Mouse (Mus musculus): ENCODE results near the gene Ppil4.

Gene Ppil4

DNA sequence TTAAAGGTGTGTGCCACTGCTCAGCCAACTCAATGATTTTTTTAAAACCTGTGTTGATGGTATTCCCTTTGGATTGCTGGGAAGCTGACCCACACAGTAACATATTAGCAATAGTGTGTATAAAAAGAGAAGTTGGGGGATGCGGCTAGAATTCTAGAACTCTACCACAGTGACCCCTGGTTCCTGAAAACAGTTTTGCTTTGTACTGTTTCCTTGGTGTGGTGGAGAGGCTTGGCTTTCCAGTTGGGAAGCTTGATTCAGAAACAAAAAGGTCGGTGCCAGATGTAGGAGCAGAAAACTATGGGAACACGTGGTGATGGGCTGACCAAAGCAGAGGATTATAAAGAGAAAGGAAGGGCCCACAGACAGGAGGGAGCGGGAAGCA lies 32.6 kb downstream of the Ppil4 start:
- DNase-seq = no peak

DNA sequence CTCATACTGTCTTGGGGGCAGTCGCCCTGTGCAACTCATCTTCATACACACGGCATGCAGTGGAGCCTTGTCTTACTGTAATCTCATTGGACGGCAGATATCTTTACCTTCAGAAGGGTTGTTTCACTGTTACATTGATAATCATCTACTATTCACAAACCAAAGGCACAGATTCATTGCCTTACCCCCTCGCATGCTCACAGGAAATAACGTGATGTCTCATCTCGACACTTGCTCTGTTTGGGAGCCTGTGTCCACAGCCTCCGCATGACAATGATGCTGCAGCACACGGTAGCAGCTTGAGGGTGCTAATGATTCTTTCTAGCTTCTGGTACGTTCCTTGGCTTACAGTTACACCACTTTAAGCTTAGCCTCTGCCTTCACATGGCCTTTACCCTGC lies 33.4 kb downstream of the Ppil4 start:
- DNase-seq = no peak

- peak; percentile 61 for DNase-seq
These were observed 39.5 kb downstream of the Ppil4 start, which contains the start of gene Zc3h12d for GRCm38 (mm10) chr10:7832171-7832676. TSS of gene Zc3h12d (plus strand) at chr10:7832470.

- DNase-seq = no peak
These were observed 40.9 kb downstream of the Ppil4 start for GRCm38 (mm10) chr10:7833377-7834165.

DNA sequence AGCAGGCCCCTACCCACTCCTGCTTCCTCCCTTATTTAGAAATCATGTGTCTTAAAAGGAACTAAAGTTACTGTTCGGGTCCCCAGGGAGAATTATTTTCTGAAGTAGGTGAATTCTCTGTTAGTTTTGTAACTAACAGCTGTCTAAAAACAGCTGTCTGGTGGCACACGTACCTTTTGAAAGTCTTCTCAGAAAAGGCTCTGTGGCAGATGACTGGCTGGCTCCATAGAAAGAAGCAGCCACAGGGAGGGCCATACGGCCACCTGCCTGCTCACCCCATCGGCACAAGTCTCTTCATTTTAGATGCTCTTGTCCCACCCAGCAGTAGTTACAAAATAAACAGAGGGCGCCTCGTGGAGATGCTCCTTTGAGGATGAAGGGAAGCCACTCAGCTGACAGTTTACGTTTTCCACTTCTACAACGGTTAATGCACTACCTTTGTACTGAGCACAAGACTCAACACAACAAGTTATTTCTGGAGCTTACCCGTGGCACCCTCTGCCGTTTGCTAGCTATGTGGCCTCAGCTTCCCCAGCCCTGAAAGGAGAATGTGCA lies 42.1 kb downstream of the Ppil4 start:
- DNase-seq = no peak

DNA sequence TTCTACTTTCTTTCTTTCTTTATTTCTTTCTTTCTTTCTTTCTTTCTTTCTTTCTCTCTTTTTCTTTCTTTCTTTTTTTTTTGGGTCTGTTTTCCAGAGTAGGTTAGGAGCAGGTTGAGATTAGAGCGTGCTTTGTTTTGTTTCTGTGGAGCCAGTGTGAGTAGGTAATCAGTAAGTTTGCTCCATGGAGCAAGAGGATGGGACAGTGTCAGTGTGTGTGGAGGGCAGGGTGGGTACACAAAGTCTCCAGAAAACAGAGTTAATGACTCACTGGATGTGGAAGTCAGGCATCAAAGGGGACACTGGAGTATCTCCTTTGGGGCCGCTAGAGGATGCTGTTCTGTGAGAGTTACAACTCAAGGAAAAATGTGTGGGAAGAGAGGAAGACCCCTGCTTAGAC lies 44.2 kb downstream of the Ppil4 start:
- DNase-seq = no peak

DNA sequence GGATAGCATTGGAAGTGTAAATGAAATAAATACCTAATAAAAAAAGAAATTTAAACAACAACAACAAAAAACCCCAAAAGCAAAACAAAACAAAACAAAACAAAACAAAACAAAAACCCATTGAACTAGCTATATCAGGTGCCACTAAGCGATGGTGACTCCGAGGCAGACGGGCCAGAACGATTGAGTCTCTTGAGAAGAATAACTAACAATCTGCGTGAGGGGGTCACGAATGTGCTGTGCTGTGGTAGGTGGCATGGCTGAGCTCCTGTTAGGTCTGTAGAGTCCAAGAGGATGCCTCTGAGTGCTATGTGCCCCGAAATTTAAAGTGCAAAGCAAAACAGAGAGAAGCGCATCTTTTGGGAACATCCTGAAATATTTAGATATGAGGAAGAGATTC lies 44.8 kb downstream of the Ppil4 start:
- no peak for DNase-seq

DNA sequence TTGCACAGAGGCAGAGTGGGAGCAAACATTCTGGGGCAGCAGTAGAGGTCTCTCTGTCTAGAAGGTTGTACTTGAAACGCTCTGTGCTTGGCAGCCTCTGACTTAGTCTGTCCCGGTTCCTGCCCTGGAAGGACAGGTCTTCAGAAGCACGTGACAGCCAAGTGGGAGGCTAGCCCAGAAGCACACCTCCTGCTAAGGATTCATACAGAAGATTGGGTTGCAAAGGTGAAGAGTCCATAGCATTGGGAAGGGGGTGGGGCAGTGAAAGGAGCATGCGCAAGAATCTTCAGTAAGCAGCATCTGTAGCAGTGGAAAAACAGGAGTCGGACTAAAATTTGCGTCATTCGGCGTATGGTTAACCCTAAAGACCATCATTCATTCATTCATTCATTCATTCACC lies 45.3 kb downstream of the Ppil4 start:
- DNase-seq = no peak

- no peak for DNase-seq
These were observed 46.3 kb downstream of the Ppil4 start for GRCm38 (mm10) chr10:7838874-7839421.

GRCm38 (mm10) chr10:7839551-7840352 lies 47.1 kb downstream of the Ppil4 start:
- no peak for DNase-seq

DNA sequence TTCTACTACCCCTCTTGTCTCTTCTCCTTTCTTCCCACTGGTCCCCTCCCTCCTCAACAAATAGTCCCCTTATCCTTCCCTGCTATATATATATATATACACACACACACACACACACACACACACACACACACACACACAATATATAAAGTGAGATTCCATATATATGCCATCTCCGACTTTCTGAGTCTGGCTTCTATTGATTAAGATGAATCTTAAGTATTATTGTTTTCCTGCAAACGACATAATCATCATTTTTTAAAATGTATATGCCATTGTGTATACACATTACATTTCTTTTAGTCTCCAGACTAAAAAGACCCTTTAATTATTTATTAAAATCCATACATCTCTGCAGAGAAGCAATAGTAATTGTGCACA lies 47.7 kb downstream of the Ppil4 start:
- DNase-seq = no peak

- no peak for DNase-seq
These were observed 48.1 kb downstream of the Ppil4 start for GRCm38 (mm10) chr10:7840785-7841184.

DNA sequence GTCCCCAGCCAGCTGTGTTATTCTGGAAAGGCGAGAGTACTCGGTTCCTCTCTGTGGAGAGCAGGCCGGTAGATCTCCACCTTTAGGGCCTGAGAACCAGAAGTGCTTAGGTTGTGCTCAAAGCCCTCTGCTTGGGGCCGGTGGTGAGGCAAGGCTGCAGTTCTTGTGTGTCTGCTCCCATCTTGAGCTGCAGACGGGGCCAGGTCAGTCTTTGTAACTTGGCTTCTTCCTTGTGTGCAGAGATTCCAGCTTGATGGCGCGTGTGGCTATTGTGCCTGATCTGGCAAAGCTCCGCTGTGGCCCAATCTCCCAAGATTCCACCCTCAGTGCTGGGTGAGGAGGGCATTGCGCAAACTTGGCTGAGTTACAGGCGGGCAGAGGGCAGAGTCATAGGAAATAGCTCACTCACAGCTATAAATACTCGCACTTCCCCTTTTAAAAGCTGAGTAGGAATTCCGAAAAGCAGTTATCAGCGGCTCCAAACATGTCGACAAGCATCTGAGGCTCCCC lies 48.9 kb downstream of the Ppil4 start:
- DNase-seq = peak; percentile 58

DNA sequence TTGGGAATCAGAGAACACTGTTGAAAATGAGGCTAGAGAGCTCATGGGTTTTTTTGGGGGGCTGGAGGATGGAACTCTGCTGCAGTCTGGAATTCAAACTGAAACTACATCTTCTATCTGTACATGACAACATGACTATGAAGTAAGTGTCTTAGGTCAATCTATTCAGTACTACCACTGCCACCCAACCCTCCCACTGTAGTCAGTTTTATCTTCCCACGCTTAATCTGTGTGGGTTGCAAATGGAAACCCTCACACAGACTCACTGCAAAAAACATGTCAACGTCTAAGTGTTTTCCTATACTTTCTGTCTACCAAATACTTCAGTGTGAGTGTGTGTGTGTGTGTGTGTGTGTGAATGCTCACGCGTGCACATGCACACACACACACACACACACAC lies 50.5 kb downstream of the Ppil4 start:
- no peak for DNase-seq

DNA sequence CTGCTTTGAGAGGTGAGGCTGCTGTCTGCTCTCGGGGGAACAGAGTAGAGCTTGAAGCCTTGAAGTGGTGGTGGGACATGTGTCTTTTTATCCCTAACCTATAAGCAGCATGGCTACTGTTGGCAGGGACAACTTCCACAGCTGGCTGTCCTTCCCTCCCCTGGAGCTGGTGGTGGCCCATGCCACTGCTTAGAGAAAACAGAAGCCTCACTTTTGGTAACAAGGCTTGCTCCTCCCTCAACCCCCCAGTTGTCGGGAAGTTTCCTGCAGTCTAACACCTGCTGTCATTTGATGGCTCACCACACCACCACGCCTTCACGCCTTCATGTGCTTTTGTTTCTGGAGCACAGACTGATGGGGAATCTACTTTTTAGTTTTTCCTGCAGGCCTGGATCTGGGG lies 51.5 kb downstream of the Ppil4 start:
- DNase-seq = no peak

- DNase-seq = no peak
These were observed 52.4 kb downstream of the Ppil4 start for GRCm38 (mm10) chr10:7845136-7845535.

DNA sequence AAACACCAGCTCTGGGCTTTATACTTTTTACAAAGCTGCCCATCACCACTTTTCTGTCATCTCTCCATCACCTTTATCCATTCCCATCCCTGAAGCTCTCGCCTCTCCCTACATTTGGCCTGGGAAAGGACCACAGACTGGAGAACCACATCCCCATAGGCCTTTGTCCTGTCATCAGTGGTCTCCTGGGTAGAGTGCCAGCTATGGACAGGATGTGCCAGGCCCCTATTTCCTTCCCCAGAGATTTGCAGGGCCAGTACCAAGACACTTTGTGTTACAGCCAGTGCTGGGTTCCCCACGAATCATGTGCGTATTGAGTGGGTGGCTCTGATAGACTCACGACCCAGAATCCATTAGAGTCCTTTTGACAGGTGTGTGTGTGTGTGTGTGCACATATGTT lies 53.3 kb downstream of the Ppil4 start:
- no peak for DNase-seq

DNA sequence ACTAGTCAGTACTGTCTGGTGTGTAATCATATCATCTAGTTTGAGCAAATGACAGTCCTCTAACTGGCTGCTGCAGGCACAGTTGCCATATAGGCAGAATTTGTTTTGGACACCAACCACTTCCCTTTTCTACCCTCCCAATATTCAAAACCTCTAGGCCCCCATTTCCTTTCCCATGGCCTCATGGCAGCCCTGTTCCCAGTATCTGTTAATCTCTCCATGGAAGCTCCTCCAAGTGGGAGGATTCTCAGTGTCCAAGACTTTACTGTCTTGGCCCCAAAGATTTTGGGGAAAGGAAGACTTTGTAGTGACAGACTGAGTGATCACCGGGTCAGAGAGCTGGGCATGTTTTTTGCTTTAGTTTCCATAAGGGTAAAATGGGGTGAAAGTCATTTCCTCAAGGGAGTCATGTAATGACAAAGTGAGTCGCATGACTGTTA lies 54.5 kb downstream of the Ppil4 start:
- DNase-seq = no peak

DNA sequence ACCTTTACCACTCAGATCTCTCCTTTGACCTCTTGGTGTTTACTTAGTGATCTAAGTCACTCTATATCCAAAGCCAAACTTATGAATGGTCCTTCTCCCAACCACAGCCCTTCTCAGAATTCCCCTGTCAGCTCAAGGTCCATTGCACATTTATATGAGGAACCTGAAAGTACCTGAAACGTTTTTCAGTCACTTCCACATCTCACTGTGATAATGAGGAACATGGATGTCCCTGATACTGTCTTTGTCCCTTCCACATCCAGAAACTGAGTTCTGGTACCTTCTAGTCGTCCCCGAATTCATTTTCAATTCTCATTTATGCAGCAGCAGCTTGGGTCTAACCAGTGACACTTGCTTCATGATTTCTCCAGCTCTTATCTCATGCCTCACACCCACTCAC lies 59.2 kb downstream of the Ppil4 start:
- no peak for DNase-seq

DNA sequence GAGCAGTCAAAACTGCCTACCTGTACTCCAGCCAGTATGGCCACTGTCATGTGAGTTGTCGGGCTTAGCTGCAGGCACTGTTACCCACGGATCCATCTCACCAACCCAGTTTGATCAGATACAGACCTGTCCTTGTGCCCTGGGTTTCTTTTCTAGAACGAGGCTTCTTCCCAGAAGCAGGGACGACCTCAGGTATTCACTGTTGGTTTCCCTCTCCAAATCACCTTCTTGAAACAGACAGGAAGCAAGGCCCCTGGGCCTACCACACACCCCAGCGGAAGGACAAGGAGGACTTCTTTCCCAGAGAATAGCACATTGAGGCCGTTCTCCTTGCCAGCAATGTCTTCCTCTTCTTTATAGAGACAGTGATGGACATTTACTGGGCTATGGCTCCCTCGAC lies 67.8 kb downstream of the Ppil4 start:
- no peak for DNase-seq

DNA sequence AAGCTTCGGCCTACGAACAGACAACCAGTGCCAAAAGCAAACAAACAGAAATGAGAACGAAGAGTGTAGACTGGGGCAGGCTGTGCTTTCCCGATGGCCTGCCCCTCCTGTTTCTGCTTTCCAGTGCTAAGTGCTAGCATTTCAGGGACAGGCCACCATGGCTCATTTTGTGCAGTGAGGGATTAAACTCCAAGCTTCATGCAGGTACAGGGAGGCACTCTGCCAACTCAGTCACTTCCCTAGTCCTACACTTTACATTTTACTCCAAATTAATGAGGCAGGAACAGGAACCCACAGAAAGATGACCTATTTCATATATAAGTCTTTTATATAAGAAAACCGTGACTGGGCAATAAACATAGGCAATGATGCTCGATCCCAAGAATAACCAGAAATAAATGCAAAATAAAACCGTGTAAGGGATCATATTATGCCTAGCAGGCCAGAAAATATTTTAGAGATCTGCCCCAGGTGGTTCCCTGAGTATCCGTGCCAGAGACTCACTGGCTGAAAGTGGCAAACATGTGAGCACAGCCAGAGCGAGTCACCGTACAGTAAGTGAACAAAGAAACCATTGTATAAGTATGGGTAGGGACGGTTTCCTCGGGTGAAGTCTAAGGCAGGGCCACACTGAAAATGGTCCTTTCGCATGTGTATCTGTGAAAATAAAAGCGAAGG lies 68.7 kb downstream of the Ppil4 start:
- DNase-seq = no peak

DNA sequence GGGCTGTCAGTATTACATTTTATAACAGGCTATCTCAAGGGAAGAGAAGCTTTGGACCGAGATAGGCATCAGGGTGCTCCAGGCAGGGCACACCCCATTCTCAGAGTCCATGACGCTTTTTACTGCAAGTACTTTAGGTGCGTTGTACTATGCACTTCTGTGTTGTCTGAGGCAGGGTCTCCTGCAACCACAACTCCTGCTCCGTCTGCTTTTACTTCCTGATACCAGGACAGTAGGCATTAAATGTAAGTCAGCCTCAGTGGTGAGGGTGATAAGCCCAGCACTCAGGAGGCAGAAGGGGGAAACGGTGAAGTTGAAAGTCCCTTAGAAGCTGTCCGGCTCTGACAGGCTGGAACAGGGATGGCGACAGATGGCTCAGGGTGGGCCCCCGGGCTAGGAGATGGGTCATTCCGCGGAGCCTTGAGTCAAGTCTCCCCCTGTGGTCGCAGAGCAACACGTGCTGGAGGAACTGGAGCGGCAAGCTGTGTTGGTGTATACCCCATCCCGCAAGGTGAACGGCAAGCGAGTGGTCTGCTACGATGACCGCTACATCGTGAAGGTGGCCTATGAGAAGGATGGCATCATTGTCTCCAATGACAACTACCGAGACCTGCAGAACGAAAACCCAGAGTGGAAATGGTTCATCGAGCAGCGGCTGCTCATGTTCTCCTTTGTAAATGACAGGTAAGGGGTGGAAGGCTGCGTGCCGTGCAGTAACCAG lies 69.4 kb downstream of the Ppil4 start:
- DNase-seq = no peak

All from kidney, postnatal 14 days (tissue).